16 mouse cellular contexts compared by ENCODE assay signal in genomic region chr6:51754239-51754681, GRCm38 (mm10).
DNase-seq lines count a peak whose midpoint lies in the region; ATAC-seq lines count a peak whose summit lies in the region.
"Had no signal": no experiment of that assay in that cellular context is flagged by ENCODE, and none has a peak within 500 bp of the region (broad histone marks: within the 10 kb centered on the region; RNA-seq: fewer than 3 reads in every experiment).

No protein-coding gene starts in this region.

- H3K36me3 ChIP-seq in forebrain, embryonic 15.5 days: no peaks in the 10 kb centered on the region
- no peaks in the 10 kb centered on the region for H3K36me3 ChIP-seq in hindbrain, embryonic 16.5 days (ENCODE audit: control insufficient read depth, insufficient read depth, low read length)
- H3K36me3 ChIP-seq in midbrain, embryonic 11.5 days (ENCODE audit: control insufficient read depth, insufficient read depth, low read length): no peaks in the 10 kb centered on the region
- H3K36me3 ChIP-seq: embryonic facial prominence, embryonic 13.5 days; limb, embryonic 13.5 days; lung, embryonic 15.5 days; midbrain, embryonic 12.5 days had no signal

- H3K4me3 ChIP-seq in forebrain, embryonic 15.5 days: no peak overlapping the region
- no peak overlapping the region for H3K4me3 ChIP-seq in hindbrain, embryonic 16.5 days (ENCODE audit: low read length)
- H3K4me3 ChIP-seq in midbrain, embryonic 11.5 days (ENCODE audit: low read depth, low read length): no peak overlapping the region
- H3K4me3 ChIP-seq: embryonic facial prominence, embryonic 13.5 days; limb, embryonic 13.5 days; lung, embryonic 15.5 days; midbrain, embryonic 12.5 days had no signal

- H3K9ac ChIP-seq in forebrain, embryonic 15.5 days (replicated peaks): no peak overlapping the region
- H3K9ac ChIP-seq in hindbrain, embryonic 16.5 days (ENCODE audit: low read depth, low read length): no peak overlapping the region
- H3K9ac ChIP-seq in midbrain, embryonic 11.5 days (ENCODE audit: low read length): 0 out of 2 replicates have a peak overlapping the region, but pooled peaks have one; percentile 5
- H3K9ac ChIP-seq: embryonic facial prominence, embryonic 13.5 days; limb, embryonic 13.5 days; lung, embryonic 15.5 days; midbrain, embryonic 12.5 days had no signal

- peak; percentile 58; the same call in 1 of the 2 replicates for ATAC-seq in forebrain, embryonic 15.5 days (replicated peaks)
- ATAC-seq in hindbrain, embryonic 16.5 days: 0 out of 2 replicates have a peak, but pooled peaks have one; percentile 31
- no peak for ATAC-seq in midbrain, embryonic 11.5 days (ENCODE audit: low FRiP score)
- ATAC-seq in inflammation-experienced regulatory T-cells, adult 6 months: no peak
- ATAC-seq: CD4-positive, CD25-positive, alpha-beta regulatory T cell, adult 4 months had no signal

- no peak overlapping the region for H3K4me2 ChIP-seq in forebrain, embryonic 15.5 days (replicated peaks)
- no peak overlapping the region for H3K4me2 ChIP-seq in hindbrain, embryonic 16.5 days (ENCODE audit: low read length)
- no peak overlapping the region for H3K4me2 ChIP-seq in midbrain, embryonic 11.5 days
- H3K4me2 ChIP-seq: embryonic facial prominence, embryonic 13.5 days; limb, embryonic 13.5 days; lung, embryonic 15.5 days; midbrain, embryonic 12.5 days had no signal

- H3K4me1 ChIP-seq in forebrain, embryonic 15.5 days: peaks cover 11% of the 10 kb centered on the region
- peaks cover 5% of the 10 kb centered on the region for H3K4me1 ChIP-seq in hindbrain, embryonic 16.5 days (ENCODE audit: control insufficient read depth, insufficient read depth, low read depth, low read length)
- no peaks in the 10 kb centered on the region for H3K4me1 ChIP-seq in midbrain, embryonic 11.5 days (ENCODE audit: control insufficient read depth, insufficient read depth, low read length)

- peak overlapping the region; percentile 80 for H3K27ac ChIP-seq in forebrain, embryonic 15.5 days (replicated peaks)
- peak overlapping the region; percentile 61 for H3K27ac ChIP-seq in hindbrain, embryonic 16.5 days (ENCODE audit: low read depth, low read length)
- no peak overlapping the region for H3K27ac ChIP-seq in midbrain, embryonic 11.5 days (ENCODE audit: low read depth, low read length)
- H3K27ac ChIP-seq: embryonic facial prominence, embryonic 13.5 days; limb, embryonic 13.5 days; lung, embryonic 15.5 days; midbrain, embryonic 12.5 days had no signal

- WGBS in forebrain, embryonic 15.5 days: 36% methylated on average over 8 of the region's 8 CpGs
- WGBS in hindbrain, embryonic 16.5 days: 32% methylated on average over 8 of the region's 8 CpGs
- 77% methylated on average over 8 of the region's 8 CpGs for WGBS in midbrain, embryonic 11.5 days

- intact Hi-C loops in left cerebral cortex, postnatal 14 days (cut with DNase I): no loop called here

- DNase-seq in left cerebral cortex, postnatal 14 days (ENCODE audit: low spot score in 2 of 2): peak; percentile 23 to 26
- no peak for DNase-seq in left cerebral cortex, adult 9 months (ENCODE audit: low spot score in 2 of 2)
- DNase-seq in midbrain, embryonic 11.5 days (ENCODE audit: low spot score, missing footprints): no peak
- DNase-seq in cerebellum, postnatal 4 days (ENCODE audit: low spot score in 2 of 2): no peak
- no peak for DNase-seq in frontal cortex, postnatal 10 days (ENCODE audit: low spot score in 2 of 2)
- DNase-seq: adrenal gland, adult 2 months; cerebellum, adult 11 months; kidney, adult 18-20 months had no signal

- no peaks in the 10 kb centered on the region for H3K27me3 ChIP-seq in forebrain, embryonic 15.5 days
- H3K27me3 ChIP-seq in hindbrain, embryonic 16.5 days (replicated peaks; ENCODE audit: control insufficient read depth, insufficient read depth, low read length): no peaks in the 10 kb centered on the region
- no peaks in the 10 kb centered on the region for H3K27me3 ChIP-seq in midbrain, embryonic 11.5 days (ENCODE audit: control insufficient read depth, insufficient read depth, low read length)
- H3K27me3 ChIP-seq: embryonic facial prominence, embryonic 13.5 days; limb, embryonic 13.5 days; lung, embryonic 15.5 days; midbrain, embryonic 12.5 days had no signal

- H3K9me3 ChIP-seq in forebrain, embryonic 15.5 days: no peaks in the 10 kb centered on the region
- H3K9me3 ChIP-seq in hindbrain, embryonic 16.5 days (ENCODE audit: control insufficient read depth, low read length): no peaks in the 10 kb centered on the region
- no peaks in the 10 kb centered on the region for H3K9me3 ChIP-seq in midbrain, embryonic 11.5 days (ENCODE audit: control insufficient read depth, low read length)
- H3K9me3 ChIP-seq: embryonic facial prominence, embryonic 13.5 days; limb, embryonic 13.5 days; lung, embryonic 15.5 days; midbrain, embryonic 12.5 days had no signal

Comparison
In these comparisons a context has a peak if more than half of its experiments do, and no peak if none do; other contexts are left out.
1. DNase-seq: peak in left cerebral cortex, postnatal 14 days (2 of 2); none in left cerebral cortex, adult 9 months (0 of 2), midbrain, embryonic 11.5 days (single experiment), cerebellum, postnatal 4 days (0 of 2) and frontal cortex, postnatal 10 days (0 of 2).
2. ATAC-seq: peak in forebrain, embryonic 15.5 days (single experiment) and hindbrain, embryonic 16.5 days (single experiment); none in midbrain, embryonic 11.5 days (single experiment) and inflammation-experienced regulatory T-cells, adult 6 months (single experiment).